Mouse (Mus musculus) heart, embryonic 15.5 days (tissue): ENCODE data around the gene Ccr4. TPM values are rescaled to one million over a fixed set of nuclear protein-coding genes. Genes with fewer than 3 reads are reported as not detected.
"Not testable (repeated sequence)": the region's sequence is repeated elsewhere in the genome, so short reads cannot be mapped to it uniquely, and the experiment has no call there.

Source experiments
- ATAC-seq: fragments of 200-750 bp; cut with Nextera tagmentation; replicated peaks from 2 replicates; pipeline ENCODE4 v1.8.0; 2017; ENCODE audit warnings: low read depth, moderate TSS enrichment; ENCODE audit not compliant: insufficient number of reproducible peaks, insufficient read depth, low FRiP score
- H3K27ac ChIP-seq: fragments of 300-500 bp; sonication (generic); 2 replicates; pipeline ENCODE4 v1.5.1; 2015; ENCODE audit warnings: mild to moderate bottlenecking, inconsistent platforms
- H3K27me3 ChIP-seq: fragments of 300-500 bp; sonication (generic); 2 replicates; pipeline ENCODE4 v1.6.1; 2015; ENCODE audit warnings: inconsistent platforms
- H3K36me3 ChIP-seq: fragments of 300-500 bp; sonication (generic); 2 replicates; pipeline ENCODE4 v1.6.1; 2015; ENCODE audit warnings: mild to moderate bottlenecking, inconsistent platforms
- H3K4me1 ChIP-seq: fragments of 300-500 bp; sonication (generic); replicated peaks from 2 replicates; pipeline ENCODE4 v1.6.1; 2015; ENCODE audit warnings: inconsistent platforms
- H3K4me2 ChIP-seq: fragments of 300-500 bp; sonication (generic); 2 replicates; pipeline ENCODE4 v1.6.1; 2015; ENCODE audit warnings: inconsistent platforms, mild to moderate bottlenecking, moderate library complexity
- H3K4me3 ChIP-seq: fragments of 300-500 bp; sonication (generic); 2 replicates; pipeline ENCODE4 v1.5.1; 2015; ENCODE audit warnings: mild to moderate bottlenecking, inconsistent platforms
- H3K9ac ChIP-seq: fragments of 300-500 bp; sonication (generic); 2 replicates; pipeline ENCODE4 v1.6.1; 2015; ENCODE audit warnings: mild to moderate bottlenecking, inconsistent platforms
- H3K9me3 ChIP-seq: fragments of 300-500 bp; sonication (generic); replicated peaks from 2 replicates; pipeline ENCODE4 v1.6.1; 2016; ENCODE audit warnings: inconsistent platforms
- WGBS: fragments of 180-500 bp; shearing (Covaris S2); methylation state at CpG from one replicate; pipeline ENCODE4 v1.1.7; 2015; ENCODE audit warnings: mixed read lengths; 5-methylcytosine and 5-hydroxymethylcytosine counted together
- polyA plus RNA-seq: library from polyadenylated mRNA; unstranded; fragments of >200 nt; fragmentation: Nextera tagmentation; extraction: Ambion mirVana; gene quantifications from 2 replicates; pipeline ENCODE4 v1.2.1, GENCODE M21; 2015

The Ccr4 gene
- polyA plus RNA-seq, 1 experiment from 2014 or later = not detected

DNA sequence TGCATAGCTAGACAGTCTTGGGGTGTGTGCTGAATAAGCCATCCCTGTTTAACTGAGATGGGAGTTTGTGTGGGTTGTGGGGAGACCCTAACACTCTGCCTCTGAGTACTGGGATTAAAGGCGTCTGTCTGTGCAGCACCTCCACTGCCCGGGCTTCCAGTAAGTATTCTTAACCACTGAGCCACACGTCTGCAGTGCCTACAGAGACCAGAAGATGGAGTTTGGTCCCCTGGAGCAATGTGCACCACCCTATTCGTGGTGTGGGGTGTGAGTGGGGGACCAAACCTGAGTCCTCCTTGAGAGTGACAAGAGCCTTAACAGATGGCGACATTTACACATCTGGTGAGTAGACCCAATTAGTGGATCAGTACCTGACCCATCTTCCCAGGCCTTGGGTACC lies 17.3 kb upstream of the Ccr4 start:
- Histone ChIP-seq H3K9me3 (no peaks in the 10 kb centered on the region), H3K4me1 (peaks cover 14% of the 10 kb centered on the region), H3K9ac (no peak overlapping the region), H3K4me2 (no peak overlapping the region), H3K4me3 (no peak overlapping the region), H3K36me3 (no peaks in the 10 kb centered on the region), H3K27ac (no peak overlapping the region), H3K27me3 (no peaks in the 10 kb centered on the region)
- no peak for ATAC-seq
- WGBS = 47% methylated on average over 5 of the region's 5 CpGs

DNA sequence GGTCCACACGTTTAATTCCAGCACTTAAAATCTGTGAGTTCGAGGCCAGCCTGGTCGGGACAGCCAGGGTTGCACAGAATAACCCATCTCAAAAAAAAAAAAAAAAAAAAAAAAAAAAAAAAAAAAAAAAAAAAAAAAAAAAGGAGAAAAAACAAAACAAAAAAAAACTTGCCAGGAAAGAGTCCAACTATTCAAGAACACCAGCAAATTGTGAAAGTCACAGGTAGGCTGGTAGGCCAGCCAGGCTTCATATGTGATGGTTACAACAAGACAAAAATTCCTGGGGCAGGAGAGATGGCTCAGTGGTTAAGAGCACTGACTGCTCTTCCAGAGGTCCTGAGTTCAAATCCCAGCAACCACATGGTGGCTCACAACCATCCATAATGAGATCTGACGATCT lies 15.8 kb upstream of the Ccr4 start:
- not testable (repeated sequence) for H3K36me3 ChIP-seq, H3K9me3 ChIP-seq, H3K27me3 ChIP-seq, ATAC-seq, H3K4me2 ChIP-seq, H3K4me3 ChIP-seq, H3K9ac ChIP-seq, H3K27ac ChIP-seq, H3K4me1 ChIP-seq
- 59% methylated on average over 4 of the region's 4 CpGs for WGBS

DNA sequence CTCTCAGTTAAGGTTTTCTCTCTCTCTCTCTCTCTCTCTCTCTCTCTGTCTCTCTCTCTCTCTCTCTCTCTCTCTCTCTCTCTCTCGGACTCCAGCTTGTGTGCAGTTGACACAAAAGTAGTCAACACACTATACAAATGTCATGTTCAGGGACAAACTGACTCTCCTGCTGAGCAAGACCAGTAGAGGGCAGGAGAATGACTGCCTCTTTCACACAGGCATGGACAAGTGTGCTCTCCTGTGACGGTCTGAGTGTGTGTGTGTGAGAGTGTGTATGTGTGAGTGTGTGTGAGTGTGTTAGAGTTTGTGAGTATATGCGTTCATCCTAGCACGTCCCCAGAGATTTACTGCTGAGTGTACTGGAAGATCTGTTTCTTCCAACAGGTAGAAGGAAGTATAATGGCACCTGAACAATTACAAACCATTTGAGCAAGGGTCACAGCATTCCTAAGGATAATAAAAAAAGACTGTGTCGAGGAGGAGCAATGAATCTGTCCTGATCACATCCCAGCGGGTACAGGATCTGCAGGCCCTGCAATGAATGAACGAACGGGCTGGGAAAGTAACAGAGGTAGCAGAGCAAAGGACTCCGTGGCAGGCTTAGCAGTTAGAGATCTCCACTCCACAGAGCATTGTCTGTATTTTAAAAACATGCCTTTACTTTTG lies 14.2 kb upstream of the Ccr4 start:
- Histone ChIP-seq H3K4me2 (no peak overlapping the region), H3K27ac (no peak overlapping the region), H3K4me1 (peaks cover 13% of the 10 kb centered on the region), H3K36me3 (no peaks in the 10 kb centered on the region), H3K9me3 (no peaks in the 10 kb centered on the region), H3K27me3 (no peaks in the 10 kb centered on the region), H3K9ac (no peak overlapping the region), H3K4me3 (no peak overlapping the region)
- WGBS = 62% methylated on average over 9 of the region's 9 CpGs
- ATAC-seq = no peak

DNA sequence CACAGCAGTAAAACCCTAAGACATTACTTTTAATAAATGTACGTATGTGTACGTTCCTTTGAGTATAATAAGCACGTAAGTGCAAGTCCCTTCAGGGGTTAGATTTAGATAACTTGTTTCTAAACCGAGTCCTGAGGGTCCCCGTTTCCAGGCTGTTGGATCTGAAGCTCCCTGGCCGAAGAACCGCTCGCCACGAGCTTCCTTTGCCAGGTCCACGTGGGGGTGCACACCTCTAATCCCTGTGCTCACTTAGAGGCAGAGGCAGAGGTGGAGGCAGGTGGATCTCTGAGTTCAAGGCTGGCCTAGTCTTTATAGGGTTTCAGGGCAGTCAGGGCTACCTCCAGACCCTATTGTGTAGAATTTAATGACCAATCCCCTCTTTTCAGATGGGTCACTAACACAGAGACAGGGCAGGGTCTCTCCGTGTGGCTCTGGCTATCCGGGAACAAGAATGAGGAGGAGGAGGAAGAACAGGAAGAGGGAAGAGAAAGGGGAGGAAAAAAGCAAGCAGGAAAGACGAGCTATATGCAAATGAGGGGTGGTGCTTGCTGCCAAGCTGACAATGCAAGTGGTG lies 13.3 kb upstream of the Ccr4 start:
- Histone ChIP-seq H3K4me2 (no peak overlapping the region), H3K36me3 (peaks cover 7% of the 10 kb centered on the region; the same call in 1 of the 2 replicates), H3K9ac (no peak overlapping the region), H3K4me3 (no peak overlapping the region), H3K9me3 (peaks cover 5% of the 10 kb centered on the region), H3K27me3 (no peaks in the 10 kb centered on the region), H3K27ac (no peak overlapping the region), H3K4me1 (peaks cover 13% of the 10 kb centered on the region)
- WGBS = 78% methylated on average over 13 of the region's 13 CpGs
- no peak for ATAC-seq

DNA sequence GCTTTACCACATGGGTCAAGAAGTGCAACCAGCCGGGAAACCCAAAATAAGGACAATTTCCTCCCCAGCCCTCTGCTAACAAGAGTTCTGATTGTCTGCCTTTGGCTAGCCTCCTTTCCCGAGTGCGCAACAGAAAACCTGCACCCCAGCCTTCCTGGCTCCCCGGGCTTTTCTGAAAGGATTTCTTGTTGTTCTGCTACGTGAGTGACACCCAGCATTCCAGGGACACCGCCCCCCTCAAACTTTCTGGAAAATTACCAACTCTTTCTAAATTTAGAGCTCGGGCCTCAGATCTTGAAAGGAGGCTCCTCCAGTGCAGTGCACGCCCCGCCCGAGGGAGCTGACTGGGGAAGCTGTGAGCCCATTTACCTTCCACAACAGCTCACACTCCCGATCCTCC lies 10.6 kb upstream of the Ccr4 start, which contains the start of gene C130032M10Rik:
Gene C130032M10Rik (plus strand): TSS at position 334 of the 400 bp plus-strand sequence.
- 28% methylated on average over 11 of the region's 11 CpGs for WGBS
- peaks cover 8% of the 10 kb centered on the region; the same call in 1 of the 2 replicates for H3K36me3 ChIP-seq
- peak within 1 kb of the TSS; percentile 15 for H3K4me3 ChIP-seq
- peak within 1 kb of the TSS; percentile 53 for H3K4me2 ChIP-seq
- H3K4me1 ChIP-seq = peaks cover 13% of the 10 kb centered on the region
- H3K9me3 ChIP-seq = peaks cover 10% of the 10 kb centered on the region
- H3K9ac ChIP-seq = 0 out of 2 replicates have a peak within 1 kb of the TSS, but pooled peaks have one; percentile 17
- H3K27ac ChIP-seq = peak within 1 kb of the TSS; percentile 56; the same call in 1 of the 2 replicates
- no peaks in the 10 kb centered on the region for H3K27me3 ChIP-seq
- peak; percentile 43; the same call in 1 of the 2 replicates for ATAC-seq

DNA sequence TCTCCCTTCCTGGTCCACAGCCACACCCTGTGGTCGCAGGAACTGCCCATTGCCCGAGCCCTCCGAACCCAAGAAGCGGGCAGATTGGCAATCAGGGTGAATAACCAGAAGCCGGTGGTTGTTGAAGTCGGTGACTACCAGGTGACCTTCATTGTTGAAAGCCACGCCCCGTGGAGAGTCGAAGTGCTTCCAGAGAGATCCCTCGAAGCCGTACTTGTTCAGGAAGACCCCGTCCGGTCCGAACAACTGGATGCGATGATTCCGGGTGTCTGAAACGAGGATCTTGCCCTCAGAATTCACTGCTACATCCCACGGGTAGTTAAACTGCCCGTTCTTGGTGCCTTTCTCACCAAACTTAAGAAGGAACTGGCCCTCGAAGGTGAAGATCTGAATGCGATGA lies 8.1 kb upstream of the Ccr4 start:
- Histone ChIP-seq H3K27ac (no peak overlapping the region), H3K27me3 (no peaks in the 10 kb centered on the region), H3K9me3 (peaks cover 10% of the 10 kb centered on the region), H3K4me1 (peaks cover 13% of the 10 kb centered on the region), H3K36me3 (peaks cover 8% of the 10 kb centered on the region; the same call in 1 of the 2 replicates), H3K9ac (no peak overlapping the region), H3K4me3 (no peak overlapping the region), H3K4me2 (no peak overlapping the region)
- ATAC-seq = no peak
- 95% methylated on average over 21 of the region's 21 CpGs for WGBS

DNA sequence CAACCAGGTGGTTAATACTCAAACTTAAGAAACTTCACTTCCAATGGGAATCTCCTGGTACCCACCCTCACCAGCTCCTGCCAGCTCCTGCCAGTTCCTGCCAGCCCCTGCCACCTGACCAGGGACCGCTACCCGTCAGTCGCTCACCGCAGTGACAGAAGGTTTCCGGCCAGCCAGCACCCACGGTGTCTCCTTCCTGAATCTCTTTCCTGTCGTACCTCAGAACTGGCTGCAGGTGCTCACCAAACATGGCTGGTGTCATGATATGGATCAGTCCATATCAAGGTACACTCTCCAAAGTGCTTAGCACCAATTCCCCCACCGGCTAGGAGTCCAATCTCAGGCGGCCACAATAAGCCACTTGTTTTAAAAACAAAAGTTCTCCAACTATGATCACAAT lies 5.1 kb upstream of the Ccr4 start:
- H3K36me3 ChIP-seq = peaks cover 8% of the 10 kb centered on the region; the same call in 1 of the 2 replicates
- 83% methylated on average over 9 of the region's 9 CpGs for WGBS
- no peaks in the 10 kb centered on the region for H3K4me1 ChIP-seq
- H3K4me2 ChIP-seq = no peak overlapping the region
- H3K9me3 ChIP-seq = peaks cover 10% of the 10 kb centered on the region
- no peaks in the 10 kb centered on the region for H3K27me3 ChIP-seq
- H3K27ac ChIP-seq = no peak overlapping the region
- no peak for ATAC-seq
- H3K4me3 ChIP-seq = no peak overlapping the region
- no peak overlapping the region for H3K9ac ChIP-seq

DNA sequence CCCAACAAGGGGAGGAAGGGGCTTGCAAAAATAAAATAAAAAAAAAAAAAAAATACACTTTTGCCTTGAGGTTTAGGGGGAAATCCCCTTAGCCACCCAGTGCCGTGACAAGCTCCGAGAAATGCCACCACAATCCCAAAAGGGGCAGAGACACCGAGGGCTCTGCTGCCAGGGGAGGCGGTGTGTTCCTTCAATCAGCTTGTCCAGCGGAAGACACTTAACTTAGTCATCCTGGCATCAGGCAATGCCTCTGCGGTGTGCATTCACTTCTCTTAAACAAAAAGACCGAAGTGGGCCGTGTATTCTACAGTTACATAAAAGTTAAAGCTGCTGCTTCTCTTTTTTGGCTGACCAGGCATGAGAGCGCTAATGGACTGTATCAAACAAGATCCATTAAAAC lies 2.7 kb upstream of the Ccr4 start:
- Histone ChIP-seq H3K9ac (no peak overlapping the region), H3K4me3 (no peak overlapping the region), H3K9me3 (peaks cover under 1% of the 10 kb centered on the region; the same call in 1 of the 2 replicates), H3K27ac (no peak overlapping the region), H3K36me3 (no peaks in the 10 kb centered on the region), H3K4me2 (no peak overlapping the region), H3K27me3 (no peaks in the 10 kb centered on the region), H3K4me1 (no peaks in the 10 kb centered on the region)
- ATAC-seq = no peak
- 82% methylated on average over 9 of the region's 9 CpGs for WGBS

DNA sequence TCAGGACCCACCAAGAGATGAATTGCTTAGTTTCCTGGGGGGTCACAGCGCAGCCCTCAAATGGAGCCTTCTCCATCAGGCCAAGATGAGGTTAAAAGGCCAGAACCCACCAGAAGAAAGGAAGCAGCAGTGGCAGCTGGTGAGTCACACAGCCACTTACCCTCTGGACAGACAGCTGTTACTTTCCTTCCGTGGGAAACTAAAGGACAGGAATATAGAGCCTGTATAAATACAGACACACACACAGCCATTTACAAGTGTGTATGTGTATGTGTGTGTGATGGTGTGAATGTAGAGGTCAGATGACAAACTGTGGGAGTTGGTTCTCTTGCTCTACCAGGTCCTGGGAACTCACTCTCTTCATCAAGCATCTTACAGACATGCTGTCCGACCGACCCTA lies 1.8 kb upstream of the Ccr4 start:
- Histone ChIP-seq H3K9ac (no peak overlapping the region), H3K4me3 (no peak overlapping the region), H3K27ac (no peak overlapping the region), H3K4me2 (no peak overlapping the region), H3K9me3 (no peaks in the 10 kb centered on the region), H3K27me3 (no peaks in the 10 kb centered on the region), H3K36me3 (no peaks in the 10 kb centered on the region), H3K4me1 (no peaks in the 10 kb centered on the region)
- ATAC-seq = no peak
- 64% methylated on average over 4 of the region's 4 CpGs for WGBS

DNA sequence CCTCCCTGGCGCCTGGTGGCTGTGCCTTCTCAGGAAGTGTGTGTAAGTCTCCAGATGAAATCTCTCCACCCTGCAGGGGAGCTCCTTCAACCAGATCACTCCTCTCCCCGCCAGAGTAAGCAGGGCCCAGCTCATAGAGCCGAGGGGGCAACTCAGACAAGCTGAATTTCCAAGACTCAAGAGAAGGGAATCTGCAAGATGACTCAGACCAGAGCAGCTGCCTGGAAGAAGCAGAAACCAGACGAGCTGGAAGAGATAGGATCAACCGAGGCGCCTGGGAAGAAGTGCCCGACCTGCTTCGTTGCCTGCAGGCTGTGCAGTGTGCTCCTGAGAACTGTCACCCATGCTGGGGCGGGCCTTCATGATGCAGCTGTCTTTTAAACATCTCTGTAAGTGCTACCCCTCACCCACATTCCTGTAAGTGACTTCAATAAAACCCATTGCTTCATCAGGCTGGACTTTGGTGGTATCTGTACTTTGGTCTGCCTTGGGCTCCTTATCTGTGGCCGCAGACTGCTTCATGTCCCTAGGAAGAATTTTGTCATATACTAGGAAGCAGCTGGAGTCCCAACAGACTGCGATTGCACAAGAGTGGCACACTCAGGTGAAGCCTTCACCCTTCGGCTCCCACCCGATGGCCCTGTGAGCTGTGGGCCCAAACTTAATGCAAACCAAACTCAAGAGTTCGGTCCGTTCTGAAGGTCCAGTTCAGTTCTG lies 1.8 kb downstream of the Ccr4 start:
- no peaks in the 10 kb centered on the region for H3K36me3 ChIP-seq
- H3K4me1 ChIP-seq = no peaks in the 10 kb centered on the region
- ATAC-seq = no peak
- 37% methylated on average over 15 of the region's 15 CpGs for WGBS
- peaks cover 14% of the 10 kb centered on the region for H3K27me3 ChIP-seq
- H3K27ac ChIP-seq = no peak overlapping the region
- H3K9me3 ChIP-seq = no peaks in the 10 kb centered on the region
- no peak overlapping the region for H3K4me3 ChIP-seq
- H3K9ac ChIP-seq = no peak overlapping the region
- H3K4me2 ChIP-seq = no peak overlapping the region

DNA sequence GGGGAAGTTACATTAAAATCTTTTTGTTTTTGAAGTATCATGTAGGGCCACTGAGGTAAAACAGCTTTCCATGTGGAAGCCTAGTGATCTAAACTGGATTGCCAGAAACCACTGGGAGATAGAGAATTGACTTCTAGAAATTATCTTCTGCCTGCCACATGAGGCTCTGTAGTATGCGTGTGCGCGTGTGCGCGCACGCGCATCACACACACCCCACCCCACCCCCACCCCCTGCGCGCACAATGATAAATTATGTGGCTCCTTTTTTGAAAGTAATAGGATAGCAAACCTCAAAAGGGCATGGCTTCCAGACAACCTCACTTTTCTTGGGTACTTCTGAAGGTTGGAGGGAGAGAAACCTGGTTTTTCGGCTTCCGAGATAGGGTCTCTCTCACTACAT lies 2.8 kb downstream of the Ccr4 start:
- no peak for ATAC-seq
- H3K27me3 ChIP-seq = peaks cover 14% of the 10 kb centered on the region
- no peak overlapping the region for H3K4me2 ChIP-seq
- no peak overlapping the region for H3K9ac ChIP-seq
- 93% methylated on average over 11 of the region's 11 CpGs for WGBS
- no peaks in the 10 kb centered on the region for H3K4me1 ChIP-seq
- no peak overlapping the region for H3K27ac ChIP-seq
- H3K36me3 ChIP-seq = no peaks in the 10 kb centered on the region
- no peak overlapping the region for H3K4me3 ChIP-seq
- no peaks in the 10 kb centered on the region for H3K9me3 ChIP-seq
